Mouse (Mus musculus) embryonic facial prominence, embryonic 12.5 days (tissue): ENCODE data around the gene Hnrnpll. TPM values are rescaled to one million over a fixed set of nuclear protein-coding genes. Genes with fewer than 3 reads are reported as not detected.

Source experiments
- ATAC-seq: fragments of 200-750 bp; cut with Nextera tagmentation; 2 replicates; pipeline ENCODE4 v1.8.0; 2017; ENCODE audit not compliant: insufficient number of reproducible peaks, insufficient read depth, low FRiP score, low TSS enrichment
- H3K27ac ChIP-seq: fragments of 300-500 bp; sonication (generic); 2 replicates; pipeline ENCODE4 v1.5.1; 2016; ENCODE audit warnings: mild to moderate bottlenecking
- H3K27me3 ChIP-seq: fragments of 300-500 bp; sonication (generic); 2 replicates; pipeline ENCODE4 v1.6.1; 2016; ENCODE audit warnings: mild to moderate bottlenecking, moderate library complexity
- H3K36me3 ChIP-seq: fragments of 300-500 bp; sonication (generic); 2 replicates; pipeline ENCODE4 v1.6.1; 2016; ENCODE audit warnings: mild to moderate bottlenecking
- H3K4me1 ChIP-seq: fragments of 300-500 bp; sonication (generic); 2 replicates; pipeline ENCODE4 v1.6.1; 2016
- H3K4me2 ChIP-seq: fragments of 300-500 bp; sonication (generic); replicated peaks from 2 replicates; pipeline ENCODE4 v1.6.1; 2016; ENCODE audit warnings: mild to moderate bottlenecking, moderate library complexity
- H3K4me3 ChIP-seq: fragments of 300-500 bp; sonication (generic); 2 replicates; pipeline ENCODE4 v1.5.1; 2016; ENCODE audit warnings: mild to moderate bottlenecking
- H3K9ac ChIP-seq: fragments of 300-500 bp; sonication (generic); 2 replicates; pipeline ENCODE4 v1.6.1; 2016; ENCODE audit warnings: mild to moderate bottlenecking, moderate library complexity
- H3K9me3 ChIP-seq: fragments of 300-500 bp; sonication (generic); 2 replicates; pipeline ENCODE4 v1.6.1; 2016; ENCODE audit warnings: mild to moderate bottlenecking, moderate library complexity
- WGBS: fragments of 180-500 bp; shearing (Covaris S2); methylation state at CpG from one replicate; pipeline ENCODE4 v1.1.7; 2016; 5-methylcytosine and 5-hydroxymethylcytosine counted together
- polyA plus RNA-seq: library from polyadenylated mRNA; unstranded; fragments of >200 nt; fragmentation: Nextera tagmentation; extraction: Ambion mirVana; gene quantifications from 2 replicates; pipeline ENCODE4 v1.2.1, GENCODE M21; 2016

Hnrnpll gene
- polyA plus RNA-seq, 1 experiment from 2014 or later: 109 TPM

- Histone ChIP-seq H3K4me2 (no peak overlapping the region), H3K36me3 (no peaks in the 10 kb centered on the region), H3K27me3 (no peaks in the 10 kb centered on the region), H3K9me3 (no peaks in the 10 kb centered on the region), H3K4me1 (no peaks in the 10 kb centered on the region), H3K9ac (no peak overlapping the region), H3K27ac (no peak overlapping the region), H3K4me3 (no peak overlapping the region)
- WGBS: 75% methylated on average over 12 of the region's 12 CpGs
- no peak for ATAC-seq
Measured at GRCm38 (mm10) chr17:79991166-79991958, 70.8 kb downstream of the Hnrnpll start.

GRCm38 (mm10) chr17:79990161-79990560, 72.0 kb downstream of the Hnrnpll start:
- no peak overlapping the region for H3K4me2 ChIP-seq
- no peaks in the 10 kb centered on the region for H3K36me3 ChIP-seq
- no peak overlapping the region for H3K27ac ChIP-seq
- no peak overlapping the region for H3K4me3 ChIP-seq
- no peak overlapping the region for H3K9ac ChIP-seq
- no peak for ATAC-seq
- WGBS: 84% methylated on average over 7 of the region's 7 CpGs
- H3K9me3 ChIP-seq: no peaks in the 10 kb centered on the region
- no peaks in the 10 kb centered on the region for H3K27me3 ChIP-seq
- no peaks in the 10 kb centered on the region for H3K4me1 ChIP-seq

- Histone ChIP-seq H3K27ac (no peak overlapping the region), H3K9ac (no peak overlapping the region), H3K4me3 (no peak overlapping the region), H3K4me2 (no peak overlapping the region), H3K27me3 (no peaks in the 10 kb centered on the region), H3K9me3 (no peaks in the 10 kb centered on the region), H3K36me3 (no peaks in the 10 kb centered on the region), H3K4me1 (peaks cover 16% of the 10 kb centered on the region)
- WGBS: 91% methylated on average over 7 of the region's 7 CpGs
- no peak for ATAC-seq
Measured at GRCm38 (mm10) chr17:79984450-79984849, 77.7 kb downstream of the Hnrnpll start.

GRCm38 (mm10) chr17:79982955-79983529, 79.1 kb downstream of the Hnrnpll start:
- WGBS: 14% methylated on average over 8 of the region's 8 CpGs
- H3K9me3 ChIP-seq: no peaks in the 10 kb centered on the region
- no peaks in the 10 kb centered on the region for H3K27me3 ChIP-seq
- 0 out of 2 replicates have a peak overlapping the region, but pooled peaks have one; percentile 37 for H3K27ac ChIP-seq
- H3K4me1 ChIP-seq: peaks cover 16% of the 10 kb centered on the region
- H3K4me2 ChIP-seq: peak overlapping the region; percentile 13; the same call in 1 of the 2 replicates
- no peak overlapping the region for H3K4me3 ChIP-seq
- no peaks in the 10 kb centered on the region for H3K36me3 ChIP-seq
- no peak for ATAC-seq
- H3K9ac ChIP-seq: no peak overlapping the region

GRCm38 (mm10) chr17:79982548-79982947, 79.6 kb downstream of the Hnrnpll start:
- peaks cover 16% of the 10 kb centered on the region for H3K4me1 ChIP-seq
- H3K9me3 ChIP-seq: no peaks in the 10 kb centered on the region
- peak overlapping the region; percentile 13; the same call in 1 of the 2 replicates for H3K4me2 ChIP-seq
- no peak overlapping the region for H3K9ac ChIP-seq
- H3K27me3 ChIP-seq: no peaks in the 10 kb centered on the region
- no peak for ATAC-seq
- H3K36me3 ChIP-seq: no peaks in the 10 kb centered on the region
- peak overlapping the region; percentile 37; the same call in 1 of the 2 replicates for H3K27ac ChIP-seq
- H3K4me3 ChIP-seq: no peak overlapping the region
- WGBS: 25% methylated on average over 7 of the region's 7 CpGs

- Histone ChIP-seq H3K4me2 (peak overlapping the region; percentile 13; the same call in 1 of the 2 replicates), H3K36me3 (no peaks in the 10 kb centered on the region), H3K27me3 (no peaks in the 10 kb centered on the region), H3K9me3 (no peaks in the 10 kb centered on the region), H3K9ac (no peak overlapping the region), H3K4me3 (no peak overlapping the region), H3K4me1 (peaks cover 20% of the 10 kb centered on the region), H3K27ac (peak overlapping the region; percentile 37; the same call in 1 of the 2 replicates)
- no peak; the same call in 1 of the 2 replicates for ATAC-seq
- WGBS: 55% methylated on average over 12 of the region's 12 CpGs
Measured at GRCm38 (mm10) chr17:79981758-79982481, 80.2 kb downstream of the Hnrnpll start.

GRCm38 (mm10) chr17:79981348-79981747, 80.8 kb downstream of the Hnrnpll start:
- Histone ChIP-seq H3K27ac (no peak overlapping the region), H3K27me3 (no peaks in the 10 kb centered on the region), H3K4me2 (no peak overlapping the region), H3K9me3 (no peaks in the 10 kb centered on the region), H3K36me3 (no peaks in the 10 kb centered on the region), H3K9ac (no peak overlapping the region), H3K4me1 (peaks cover 26% of the 10 kb centered on the region), H3K4me3 (no peak overlapping the region)
- ATAC-seq: no peak
- 64% methylated on average over 6 of the region's 6 CpGs for WGBS

- Histone ChIP-seq H3K4me2 (no peak overlapping the region), H3K4me1 (peaks cover 33% of the 10 kb centered on the region), H3K27me3 (no peaks in the 10 kb centered on the region), H3K9ac (no peak overlapping the region), H3K4me3 (no peak overlapping the region), H3K27ac (no peak overlapping the region), H3K9me3 (no peaks in the 10 kb centered on the region), H3K36me3 (no peaks in the 10 kb centered on the region)
- no peak for ATAC-seq
- 79% methylated on average over 10 of the region's 10 CpGs for WGBS
Measured at GRCm38 (mm10) chr17:79980421-79981120, 81.6 kb downstream of the Hnrnpll start.

Other genes starting within 250 kb of the Hnrnpll start
- 31.6 and 32.0 TPM in 2 replicates for gene Atl2, start 166.2 kb downstream of the Hnrnpll start, polyA plus RNA-seq
- 19.0 and 23.3 TPM in 2 replicates for gene Galm, start 65.1 kb upstream of the Hnrnpll start, polyA plus RNA-seq
- 723 and 760 TPM in 2 replicates for gene Srsf7, start 145.0 kb upstream of the Hnrnpll start, polyA plus RNA-seq
- 0.10 TPM in 2 replicates for gene Ttc39d, start 145.1 kb upstream of the Hnrnpll start, polyA plus RNA-seq
- gene Gemin6, start 162.1 kb upstream of the Hnrnpll start, polyA plus RNA-seq: 33.7 and 34.7 TPM in 2 replicates
- gene Morn2, start 227.9 kb upstream of the Hnrnpll start, polyA plus RNA-seq: 21.2 and 24.1 TPM in 2 replicates
- 29.5 and 30.7 TPM in 2 replicates for gene Dhx57, start 228.1 kb upstream of the Hnrnpll start, polyA plus RNA-seq
- 1.2 and 1.7 TPM in 2 replicates for gene Arhgef33, start 245.1 kb upstream of the Hnrnpll start, polyA plus RNA-seq